Mouse (Mus musculus): ENCODE results near the gene 4930558C23Rik. TPM values are rescaled to one million over a fixed set of nuclear protein-coding genes. Genes with fewer than 3 reads are reported as not detected.

4930558C23Rik gene
- polyA plus RNA-seq (2012; rRNA removed): not detected in 2 replicates

DNA sequence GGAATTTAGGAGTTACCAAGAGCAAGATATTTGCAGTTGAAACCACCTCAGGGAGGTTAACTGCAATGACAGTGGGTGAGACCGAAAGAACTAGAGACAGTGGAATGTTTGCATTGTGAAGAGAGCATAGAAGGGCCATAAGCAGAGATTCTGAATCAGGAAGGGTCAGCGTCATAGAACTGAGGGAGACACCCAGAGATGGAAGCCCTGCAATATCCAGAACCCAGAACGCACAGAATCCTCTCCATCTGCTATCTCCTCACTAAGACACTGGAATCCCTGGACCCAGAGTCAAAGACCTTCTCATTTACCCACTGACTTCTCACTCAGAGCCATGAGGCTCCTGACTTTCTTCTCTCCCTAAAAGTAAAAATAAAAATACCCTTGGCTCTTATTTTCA, at the start of gene 4930558C23Rik:
Gene 4930558C23Rik, minus strand, starts transcription at position 101 of the 400 bp plus-strand sequence.

GRCm38 (mm10) chr3:95434136-95434982, 31.7 kb upstream of the 4930558C23Rik start, which contains the start of gene Arnt:
Gene Arnt, plus strand, starts transcription at chr3:95434388.

GRCm38 (mm10) chr3:95356701-95357449, 45.8 kb downstream of the 4930558C23Rik start, which contains the start of gene Setdb1:
Gene Setdb1, minus strand, starts transcription at chr3:95357202.

Other genes starting within 250 kb of the 4930558C23Rik start
- gene Sema6c, start 242.4 kb downstream of the 4930558C23Rik start, polyA plus RNA-seq (2012; rRNA removed): 45.0 and 53.2 TPM in 2 replicates
- gene Gabpb2, start 184.9 kb downstream of the 4930558C23Rik start, polyA plus RNA-seq (2012; rRNA removed): 8.6 and 10.3 TPM in 2 replicates
- gene Cdc42se1, start 174.1 kb downstream of the 4930558C23Rik start, polyA plus RNA-seq (2012; rRNA removed): 36.7 and 47.9 TPM in 2 replicates
- 12.2 and 17.0 TPM in 2 replicates for gene Mllt11, start 170.7 kb downstream of the 4930558C23Rik start, polyA plus RNA-seq (2012; rRNA removed)
- gene Gm128, start 161.2 kb downstream of the 4930558C23Rik start, polyA plus RNA-seq (2012; rRNA removed): 0.68 and 1.1 TPM in 2 replicates
- gene Bnipl, start 151.6 kb downstream of the 4930558C23Rik start, polyA plus RNA-seq (2012; rRNA removed): 3.2 and 4.9 TPM in 2 replicates
- gene Mindy1, start 121.5 kb downstream of the 4930558C23Rik start, polyA plus RNA-seq (2012; rRNA removed): 164 and 221 TPM in 2 replicates
- 21.5 and 27.0 TPM in 2 replicates for gene Prune1, start 120.8 kb downstream of the 4930558C23Rik start, polyA plus RNA-seq (2012; rRNA removed)
- gene Anxa9, start 95.7 kb downstream of the 4930558C23Rik start, polyA plus RNA-seq (2012; rRNA removed): 2.6 and 3.0 TPM in 2 replicates
- 71.0 and 104 TPM in 2 replicates for gene Cers2, start 88.0 kb downstream of the 4930558C23Rik start, polyA plus RNA-seq (2012; rRNA removed)
- 14.4 and 18.9 TPM in 2 replicates for gene Setdb1, start 45.6 kb downstream of the 4930558C23Rik start, polyA plus RNA-seq (2012; rRNA removed)
- 49.7 and 68.6 TPM in 2 replicates for gene Arnt, start 31.5 kb upstream of the 4930558C23Rik start, polyA plus RNA-seq (2012; rRNA removed)
- gene Ctsk, start 96.4 kb upstream of the 4930558C23Rik start, polyA plus RNA-seq (2012; rRNA removed): 7.2 and 9.2 TPM in 2 replicates
- 10.3 and 10.5 TPM in 2 replicates for gene Ctss, start 123.9 kb upstream of the 4930558C23Rik start, polyA plus RNA-seq (2012; rRNA removed)
- gene Hormad1, start 156.8 kb upstream of the 4930558C23Rik start, polyA plus RNA-seq (2012; rRNA removed): not detected in 2 replicates
- gene Golph3l, start 186.1 kb upstream of the 4930558C23Rik start, polyA plus RNA-seq (2012; rRNA removed): 4.9 and 5.2 TPM in 2 replicates
- gene Ensa, start 222.2 kb upstream of the 4930558C23Rik start, polyA plus RNA-seq (2012; rRNA removed): 5.8 and 6.5 TPM in 2 replicates

All from ovary, adult 2 months (tissue).